Mouse (Mus musculus): ENCODE data around the gene Jun.

DNA sequence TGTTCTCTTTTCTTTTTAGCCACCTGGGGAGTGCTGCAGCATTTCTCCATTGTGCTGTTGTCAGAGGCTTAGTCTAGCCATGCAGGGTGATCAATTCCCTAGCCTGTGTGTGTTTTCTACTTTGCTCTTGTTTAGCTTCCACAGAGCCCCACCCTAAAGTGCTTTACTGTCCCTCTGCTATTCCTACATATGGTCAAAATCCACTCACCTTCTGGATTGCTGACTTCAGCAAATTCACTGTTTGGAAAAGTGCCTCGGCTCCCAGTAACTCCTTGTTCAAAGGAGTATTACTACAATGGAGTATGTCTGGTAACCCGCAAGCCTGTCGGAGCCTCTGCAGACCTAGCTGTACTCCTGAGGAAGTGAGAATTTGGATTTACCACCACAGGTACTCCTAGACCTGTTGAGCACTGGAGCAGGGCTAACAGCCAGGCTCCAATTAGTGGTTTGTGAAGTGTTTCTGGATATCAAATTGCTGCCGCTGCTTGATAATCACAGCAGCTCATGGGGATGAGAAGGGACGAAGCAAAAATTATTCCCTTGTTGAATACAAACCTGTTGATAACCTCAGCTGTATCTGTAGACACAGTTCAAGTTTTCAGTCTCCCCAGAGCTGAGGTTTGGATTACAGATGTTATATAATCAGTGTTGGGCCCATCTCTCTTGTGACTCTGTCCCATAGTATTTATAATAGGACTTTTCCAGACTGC is 3.8 kb downstream of the Jun start:
- TF ChIP-seq POLR2A (IDR thresholded peaks at IDR 0.05; ENCODE audit: low read depth, low read length), result no peak
- no peak for TF ChIP-seq CTCF (IDR thresholded peaks at IDR 0.05; ENCODE audit: extremely low read depth, insufficient read depth, insufficient read length, insufficient replicate concordance)

All from spleen, adult 2 months (tissue).